Mouse (Mus musculus): ENCODE results near the gene Elp4. TPM values are rescaled to one million over a fixed set of nuclear protein-coding genes. Genes with fewer than 3 reads are reported as not detected.

Gene Elp4
- polyA plus RNA-seq, 1 experiment = 2.9 TPM

DNA sequence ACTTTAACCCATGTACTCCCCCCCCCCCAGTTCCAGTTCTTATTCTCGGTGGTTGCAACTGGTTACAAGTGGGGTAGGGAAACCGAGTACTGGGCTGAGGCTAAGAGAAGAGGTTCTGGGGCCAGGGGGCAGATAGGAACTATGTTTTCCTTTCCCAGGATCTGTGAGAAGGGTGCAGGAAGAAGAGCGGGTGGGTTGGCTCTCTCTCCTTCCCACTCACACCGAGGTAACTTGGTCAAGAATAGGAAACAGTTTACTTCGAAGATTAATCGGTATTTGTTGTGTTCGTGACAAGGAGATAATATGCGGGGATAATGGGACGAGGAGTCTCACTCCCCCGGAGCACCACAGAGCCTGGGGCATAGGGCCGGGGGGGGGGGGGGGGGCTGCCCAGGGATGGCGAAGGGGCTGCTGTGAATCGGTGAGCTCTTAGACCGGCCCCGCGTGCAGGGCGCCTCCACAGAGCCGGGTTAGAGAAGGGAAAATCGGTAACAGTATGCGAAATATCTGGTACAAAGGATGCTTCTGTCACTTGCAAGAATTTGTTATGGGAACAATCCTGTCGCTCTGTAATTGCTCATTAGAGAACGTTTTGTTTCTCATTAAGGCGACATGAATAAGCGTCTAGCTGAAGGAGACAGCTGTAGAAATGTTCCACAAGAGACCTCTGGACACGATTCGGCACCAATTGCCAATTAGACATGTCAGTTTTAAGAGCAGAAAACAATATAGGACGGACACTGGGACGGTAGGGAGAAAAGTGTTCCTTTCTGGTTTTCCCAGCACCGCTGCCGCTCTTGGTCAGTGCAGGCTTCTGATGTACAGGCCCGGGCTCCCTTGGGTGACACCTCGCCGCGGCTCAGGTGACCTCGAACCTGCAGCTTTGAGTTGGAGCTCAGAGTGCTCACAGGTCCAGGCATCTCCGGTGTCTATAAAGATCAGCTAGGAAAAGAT, 217.7 kb downstream of the Elp4 start:
- no peaks in the 10 kb centered on the region for H3K36me3 ChIP-seq (ENCODE audit: control insufficient read depth, insufficient read depth, low read length)
- no peak overlapping the region for H3K27ac ChIP-seq (ENCODE audit: insufficient read depth, low read length)
- 8% methylated on average over 36 of the region's 36 CpGs for WGBS
- DNase-seq (ENCODE audit: low read depth in 1 of 2, low spot score in 2 of 2) = no peak
- H3K27me3 ChIP-seq (ENCODE audit: control insufficient read depth, insufficient read depth, low read length) = peaks cover 36% of the 10 kb centered on the region
- no peak for TF ChIP-seq POLR2A (IDR thresholded peaks at IDR 0.05; ENCODE audit: low read depth, low read length)
- no peak for TF ChIP-seq CTCF (IDR thresholded peaks at IDR 0.05; ENCODE audit: extremely low read depth, insufficient read depth, insufficient read length, insufficient replicate concordance)
- H3K4me1 ChIP-seq (ENCODE audit: control insufficient read depth, insufficient read depth, insufficient read length) = no peaks in the 10 kb centered on the region; the same call in 1 of the 2 replicates
- H3K4me3 ChIP-seq (ENCODE audit: extremely low read depth, insufficient read depth, insufficient read length) = no peak overlapping the region

DNA sequence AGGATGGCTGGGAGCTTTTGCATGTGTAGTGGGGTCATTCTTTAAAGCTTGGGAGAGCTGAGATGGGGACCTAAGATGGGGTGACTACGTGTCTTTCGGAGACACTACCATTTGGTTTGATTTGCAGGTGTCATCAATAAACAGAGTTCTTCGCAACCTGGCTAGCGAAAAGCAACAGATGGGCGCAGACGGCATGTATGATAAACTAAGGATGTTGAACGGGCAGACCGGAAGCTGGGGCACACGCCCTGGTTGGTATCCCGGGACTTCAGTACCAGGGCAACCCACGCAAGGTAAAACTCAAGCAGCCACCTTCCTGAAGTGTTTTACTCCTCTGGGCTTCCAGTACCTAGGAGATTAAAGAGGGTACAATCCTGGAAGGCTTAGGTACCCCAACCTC, 218.7 kb downstream of the Elp4 start:
- H3K4me1 ChIP-seq (ENCODE audit: control insufficient read depth, insufficient read depth, insufficient read length) = no peaks in the 10 kb centered on the region; the same call in 1 of the 2 replicates
- no peak overlapping the region for H3K4me3 ChIP-seq (ENCODE audit: extremely low read depth, insufficient read depth, insufficient read length)
- no peaks in the 10 kb centered on the region for H3K36me3 ChIP-seq (ENCODE audit: control insufficient read depth, insufficient read depth, low read length)
- no peak overlapping the region for H3K27ac ChIP-seq (ENCODE audit: insufficient read depth, low read length)
- DNase-seq (ENCODE audit: low read depth in 1 of 2, low spot score in 2 of 2) = no peak
- H3K27me3 ChIP-seq (ENCODE audit: control insufficient read depth, insufficient read depth, low read length) = peaks cover 38% of the 10 kb centered on the region
- WGBS = 13% methylated on average over 11 of the region's 11 CpGs
- TF ChIP-seq CTCF (IDR thresholded peaks at IDR 0.05; ENCODE audit: extremely low read depth, insufficient read depth, insufficient read length, insufficient replicate concordance) = no peak

- no peaks in the 10 kb centered on the region for H3K36me3 ChIP-seq (ENCODE audit: control insufficient read depth, insufficient read depth, low read length)
- no peak overlapping the region for H3K4me3 ChIP-seq (ENCODE audit: extremely low read depth, insufficient read depth, insufficient read length)
- 15% methylated on average over 11 of the region's 11 CpGs for WGBS
- H3K4me1 ChIP-seq (ENCODE audit: control insufficient read depth, insufficient read depth, insufficient read length) = no peaks in the 10 kb centered on the region; the same call in 1 of the 2 replicates
- H3K27ac ChIP-seq (ENCODE audit: insufficient read depth, low read length) = no peak overlapping the region
- DNase-seq (ENCODE audit: low read depth in 1 of 2, low spot score in 2 of 2) = no peak
- H3K27me3 ChIP-seq (ENCODE audit: control insufficient read depth, insufficient read depth, low read length) = peaks cover 37% of the 10 kb centered on the region
- no peak for TF ChIP-seq CTCF (IDR thresholded peaks at IDR 0.05; ENCODE audit: extremely low read depth, insufficient read depth, insufficient read length, insufficient replicate concordance)
- no peak for TF ChIP-seq POLR2A (IDR thresholded peaks at IDR 0.05; ENCODE audit: low read depth, low read length)
Measured at GRCm38 (mm10) chr2:105684991-105685650, 219.2 kb downstream of the Elp4 start.

DNA sequence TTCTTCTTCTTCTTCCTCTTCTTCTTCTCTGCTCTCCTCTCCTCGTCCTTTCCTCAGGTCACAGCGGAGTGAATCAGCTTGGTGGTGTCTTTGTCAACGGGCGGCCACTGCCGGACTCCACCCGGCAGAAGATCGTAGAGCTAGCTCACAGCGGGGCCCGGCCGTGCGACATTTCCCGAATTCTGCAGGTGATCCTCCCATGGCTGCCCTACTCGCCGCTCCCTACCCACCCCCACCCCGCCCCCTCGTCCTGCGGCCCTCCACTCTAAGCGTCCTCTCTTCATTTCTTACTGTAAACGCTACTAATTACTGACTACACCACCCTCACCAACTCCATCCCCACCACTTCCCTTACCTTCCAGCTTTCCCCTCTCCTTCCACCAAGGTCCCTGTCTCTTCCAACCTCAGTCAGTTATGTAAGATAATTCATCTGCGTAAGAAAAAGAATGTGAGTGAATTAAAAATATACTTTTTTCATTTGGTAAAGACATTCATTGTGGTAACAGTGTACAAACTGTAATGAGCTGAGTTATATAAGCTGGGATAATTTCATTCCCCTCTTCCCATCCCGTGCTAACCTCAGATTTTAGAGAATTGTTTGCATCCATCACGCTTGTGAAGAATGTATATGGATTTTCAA, 220.5 kb downstream of the Elp4 start:
- Histone ChIP-seq H3K36me3 (ENCODE audit: control insufficient read depth, insufficient read depth, low read length) (no peaks in the 10 kb centered on the region), H3K4me1 (ENCODE audit: control insufficient read depth, insufficient read depth, insufficient read length) (no peaks in the 10 kb centered on the region; the same call in 1 of the 2 replicates), H3K27ac (ENCODE audit: insufficient read depth, low read length) (no peak overlapping the region), H3K4me3 (ENCODE audit: extremely low read depth, insufficient read depth, insufficient read length) (no peak overlapping the region), H3K27me3 (ENCODE audit: control insufficient read depth, insufficient read depth, low read length) (peaks cover 41% of the 10 kb centered on the region)
- WGBS = 7% methylated on average over 21 of the region's 22 CpGs
- no peak for DNase-seq (ENCODE audit: low read depth in 1 of 2, low spot score in 2 of 2)
- no peak for TF ChIP-seq POLR2A (IDR thresholded peaks at IDR 0.05; ENCODE audit: low read depth, low read length)
- no peak for TF ChIP-seq CTCF (IDR thresholded peaks at IDR 0.05; ENCODE audit: extremely low read depth, insufficient read depth, insufficient read length, insufficient replicate concordance)

DNA sequence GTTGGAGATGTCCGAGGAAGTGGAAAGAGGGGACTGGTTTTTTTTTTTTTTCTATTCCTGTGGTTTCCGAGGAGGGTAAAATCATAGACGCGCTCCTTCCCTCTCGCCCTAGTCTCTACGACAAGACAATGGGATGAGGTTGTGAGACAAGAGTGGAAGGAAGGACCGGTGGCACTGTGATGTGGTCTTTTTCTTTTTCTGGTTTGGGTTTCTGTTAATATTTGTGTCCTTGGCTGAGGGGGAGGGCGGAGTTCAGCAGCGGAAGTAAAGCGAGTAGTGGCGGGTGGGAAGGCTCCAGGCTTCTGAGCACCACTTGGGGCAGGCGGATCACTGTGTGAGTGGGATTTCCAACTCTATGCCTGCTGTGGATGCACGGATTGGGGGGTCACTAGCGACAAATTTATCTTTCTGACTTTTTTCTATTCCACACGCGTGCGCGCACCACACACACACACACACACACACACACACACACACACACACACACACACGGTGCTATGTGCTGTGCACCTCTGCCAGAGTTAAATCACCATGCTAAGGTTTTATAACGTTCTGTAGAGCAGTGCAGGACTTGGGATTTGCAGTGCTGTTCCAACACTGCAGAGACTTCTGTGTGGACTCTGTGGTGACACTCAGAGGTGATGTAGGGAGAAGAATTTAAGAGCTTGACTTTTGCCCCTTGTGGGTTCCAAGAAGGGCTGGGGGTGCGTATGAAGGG, 221.6 kb downstream of the Elp4 start:
- WGBS = 5% methylated on average over 21 of the region's 21 CpGs

DNA sequence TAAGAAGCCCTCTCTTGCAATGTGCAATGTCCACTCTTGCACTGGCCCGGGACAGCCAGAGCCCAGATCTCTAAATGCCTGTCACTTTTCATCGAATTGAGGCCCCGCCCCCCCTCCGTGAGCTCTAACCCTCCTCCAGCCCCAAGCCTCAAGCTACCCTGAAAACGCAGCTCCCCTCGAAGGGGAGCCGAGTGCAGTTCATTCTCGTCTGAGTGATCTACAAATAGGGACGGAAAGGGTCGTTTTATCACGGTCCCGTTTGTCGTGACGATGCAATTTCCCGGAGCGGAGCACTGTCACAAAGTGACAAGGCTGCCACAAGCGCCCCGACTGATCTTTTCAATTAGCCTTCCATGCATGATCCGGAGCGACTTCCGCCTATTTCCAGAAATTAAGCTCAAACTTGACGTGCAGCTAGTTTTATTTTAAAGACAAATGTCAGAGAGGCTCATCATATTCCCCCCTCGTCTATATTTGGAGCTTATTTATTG, 222.3 kb downstream of the Elp4 start:
- no peak overlapping the region; the same call in 1 of the 2 replicates for H3K4me3 ChIP-seq (ENCODE audit: extremely low read depth, insufficient read depth, insufficient read length)
- no peak overlapping the region for H3K27ac ChIP-seq (ENCODE audit: insufficient read depth, low read length)
- H3K36me3 ChIP-seq (ENCODE audit: control insufficient read depth, insufficient read depth, low read length) = no peaks in the 10 kb centered on the region
- H3K4me1 ChIP-seq (ENCODE audit: control insufficient read depth, insufficient read depth, insufficient read length) = no peaks in the 10 kb centered on the region; the same call in 1 of the 2 replicates
- DNase-seq (ENCODE audit: low read depth in 1 of 2, low spot score in 2 of 2) = no peak
- TF ChIP-seq CTCF (IDR thresholded peaks at IDR 0.05; ENCODE audit: extremely low read depth, insufficient read depth, insufficient read length, insufficient replicate concordance) = no peak
- TF ChIP-seq POLR2A (IDR thresholded peaks at IDR 0.05; ENCODE audit: low read depth, low read length) = no peak
- WGBS = 3% methylated on average over 23 of the region's 23 CpGs
- H3K27me3 ChIP-seq (ENCODE audit: control insufficient read depth, insufficient read depth, low read length) = peaks cover 45% of the 10 kb centered on the region

More for the DNA sequence above, 221.6 kb downstream of the Elp4 start:
- peaks cover 42% of the 10 kb centered on the region for H3K27me3 ChIP-seq (ENCODE audit: control insufficient read depth, insufficient read depth, low read length)
- DNase-seq (ENCODE audit: low read depth in 1 of 2, low spot score in 2 of 2) = no peak
- H3K36me3 ChIP-seq (ENCODE audit: control insufficient read depth, insufficient read depth, low read length) = no peaks in the 10 kb centered on the region
- no peak overlapping the region; the same call in 1 of the 2 replicates for H3K4me3 ChIP-seq (ENCODE audit: extremely low read depth, insufficient read depth, insufficient read length)
- no peak for TF ChIP-seq POLR2A (IDR thresholded peaks at IDR 0.05; ENCODE audit: low read depth, low read length)
- no peak for TF ChIP-seq CTCF (IDR thresholded peaks at IDR 0.05; ENCODE audit: extremely low read depth, insufficient read depth, insufficient read length, insufficient replicate concordance)
- no peak overlapping the region for H3K27ac ChIP-seq (ENCODE audit: insufficient read depth, low read length)
- no peaks in the 10 kb centered on the region; the same call in 1 of the 2 replicates for H3K4me1 ChIP-seq (ENCODE audit: control insufficient read depth, insufficient read depth, insufficient read length)

Measured in spleen, adult 2 months (tissue).